Mouse (Mus musculus) midbrain, embryonic 11.5 days (tissue): ENCODE data around the gene Nckap5. TPM values are rescaled to one million over a fixed set of nuclear protein-coding genes. Genes with fewer than 3 reads are reported as not detected.

Source experiments
- ATAC-seq: fragments of 200-750 bp; cut with Nextera tagmentation; 2 replicates; pipeline ENCODE4 v1.8.0; 2017; ENCODE audit warnings: moderate TSS enrichment, moderate library complexity; ENCODE audit not compliant: low FRiP score
- DNase-seq: peaks from one replicate; pipeline ENCODE4 v3.0.0; 2015; ENCODE audit warnings: low spot score; ENCODE audit errors: missing footprints
- H3K27ac ChIP-seq: fragments of 300-500 bp; sonication (generic); 2 replicates; pipeline ENCODE4 v1.5.1; 2014; ENCODE audit warnings: low read depth, low read length
- H3K27me3 ChIP-seq: fragments of 300-500 bp; sonication (generic); 2 replicates; pipeline ENCODE4 v1.6.1; 2014; ENCODE audit warnings: mild to moderate bottlenecking, low read length, moderate library complexity, mixed read lengths; ENCODE audit not compliant: control insufficient read depth, insufficient read depth
- H3K36me3 ChIP-seq: fragments of 300-500 bp; sonication (generic); 2 replicates; pipeline ENCODE4 v1.6.1; 2014; ENCODE audit warnings: mild to moderate bottlenecking, low read length, moderate library complexity, mixed read lengths; ENCODE audit not compliant: control insufficient read depth, insufficient read depth
- H3K4me1 ChIP-seq: fragments of 300-500 bp; sonication (generic); 2 replicates; pipeline ENCODE4 v1.6.1; 2014; ENCODE audit warnings: low read length; ENCODE audit not compliant: control insufficient read depth, insufficient read depth
- H3K4me2 ChIP-seq: fragments of 300-500 bp; sonication (generic); 2 replicates; pipeline ENCODE4 v1.6.1; 2014; ENCODE audit warnings: mild to moderate bottlenecking, moderate library complexity
- H3K4me3 ChIP-seq: fragments of 300-500 bp; sonication (generic); 2 replicates; pipeline ENCODE4 v1.5.1; 2014; ENCODE audit warnings: low read depth, low read length
- H3K9ac ChIP-seq: fragments of 300-500 bp; sonication (generic); 2 replicates; pipeline ENCODE4 v1.6.1; 2014; ENCODE audit warnings: low read length
- H3K9me3 ChIP-seq: fragments of 300-500 bp; sonication (generic); 2 replicates; pipeline ENCODE4 v1.6.1; 2016; ENCODE audit warnings: low read length; ENCODE audit not compliant: control insufficient read depth
- WGBS: fragments of 180-500 bp; shearing (Covaris S2); extraction: QIAGEN DNeasy Blood & Tissue Kit; methylation state at CpG from one replicate; pipeline ENCODE4 v1.1.7; 2014; 5-methylcytosine and 5-hydroxymethylcytosine counted together
- polyA plus RNA-seq: library from polyadenylated mRNA; unstranded; fragments of >200 nt; fragmentation: Nextera tagmentation; extraction: Ambion mirVana; gene quantifications from 2 replicates; pipeline ENCODE4 v1.2.1, GENCODE M21; 2014

Nckap5 gene
- polyA plus RNA-seq, 1 experiment from 2014 or later = 20.4 TPM

DNA sequence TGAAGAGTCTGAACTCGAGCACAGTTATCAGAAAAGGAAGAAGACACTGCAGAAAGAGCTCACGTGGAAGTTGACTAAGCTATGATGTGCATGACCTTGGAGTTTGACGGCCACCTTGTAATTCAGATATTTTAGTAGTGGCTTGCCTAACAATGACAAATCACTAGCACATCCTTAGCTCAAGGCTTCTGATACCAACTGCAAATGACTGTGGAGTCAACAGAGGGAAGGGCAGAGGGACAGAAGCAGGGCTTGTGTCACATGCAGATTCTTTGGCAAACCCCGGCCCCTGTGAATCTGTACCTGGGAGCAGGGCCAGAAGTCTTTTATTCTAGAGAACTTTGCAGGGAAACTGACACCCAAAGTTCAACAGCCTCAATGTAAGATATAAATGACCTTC lies 597.4 kb downstream of the Nckap5 start:
- Histone ChIP-seq H3K4me3 (no peak overlapping the region), H3K27ac (no peak overlapping the region), H3K4me2 (no peak overlapping the region), H3K9me3 (no peaks in the 10 kb centered on the region), H3K9ac (no peak overlapping the region), H3K27me3 (no peaks in the 10 kb centered on the region), H3K4me1 (no peaks in the 10 kb centered on the region), H3K36me3 (no peaks in the 10 kb centered on the region)
- DNase-seq (no peak), ATAC-seq (no peak)
- 87% methylated on average over 4 of the region's 4 CpGs for WGBS

DNA sequence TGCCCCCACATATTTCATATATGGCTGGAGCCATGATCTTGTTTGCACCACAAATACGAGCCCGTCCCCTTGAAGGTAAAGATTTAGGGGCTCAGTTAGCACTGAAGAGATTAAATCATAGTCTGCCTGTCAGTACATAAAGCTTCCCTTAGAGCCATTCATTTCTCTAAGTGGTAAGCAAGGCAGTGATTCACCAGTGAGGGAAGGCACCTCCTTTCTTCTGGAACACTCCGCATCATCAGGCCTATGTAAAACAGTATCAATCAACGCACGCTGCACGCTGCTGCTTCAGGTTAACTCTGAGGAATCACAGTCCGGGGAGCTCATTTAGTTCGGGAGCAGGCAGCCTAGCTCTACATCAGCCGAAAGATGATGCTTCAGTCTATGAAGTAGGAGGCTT lies 599.4 kb downstream of the Nckap5 start:
- WGBS = 80% methylated on average over 9 of the region's 9 CpGs
- no peak for ATAC-seq
- no peaks in the 10 kb centered on the region for H3K36me3 ChIP-seq

DNA sequence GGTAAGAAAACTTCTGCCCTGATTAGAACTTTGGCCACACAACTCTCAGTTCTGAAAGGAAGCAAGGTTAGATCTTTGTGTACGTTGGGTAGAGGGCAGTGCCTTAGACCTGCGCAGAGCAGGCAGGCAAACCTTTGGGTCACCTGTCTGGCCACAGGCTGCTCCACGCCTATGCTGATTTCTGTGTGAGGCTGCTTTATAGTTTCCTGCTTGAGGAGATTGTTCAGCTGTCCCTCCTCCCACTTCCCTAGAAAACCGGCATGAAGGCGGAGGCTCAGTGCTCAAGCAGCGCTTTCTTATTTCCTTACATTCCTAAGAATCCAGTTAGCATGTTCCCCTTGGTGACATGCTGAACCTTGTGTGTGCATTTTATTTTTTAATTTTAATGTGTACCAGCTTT lies 620.4 kb downstream of the Nckap5 start:
- ATAC-seq (no peak), DNase-seq (no peak)
- Histone ChIP-seq H3K27me3 (no peaks in the 10 kb centered on the region), H3K4me2 (no peak overlapping the region), H3K27ac (no peak overlapping the region), H3K9ac (no peak overlapping the region), H3K4me1 (no peaks in the 10 kb centered on the region), H3K9me3 (no peaks in the 10 kb centered on the region), H3K36me3 (no peaks in the 10 kb centered on the region), H3K4me3 (no peak overlapping the region)
- 93% methylated on average over 6 of the region's 6 CpGs for WGBS

More for the DNA sequence above, 599.4 kb downstream of the Nckap5 start:
- Histone ChIP-seq H3K27me3 (no peaks in the 10 kb centered on the region), H3K4me3 (no peak overlapping the region), H3K27ac (no peak overlapping the region), H3K9me3 (no peaks in the 10 kb centered on the region), H3K9ac (no peak overlapping the region), H3K4me1 (no peaks in the 10 kb centered on the region), H3K4me2 (no peak overlapping the region)
- DNase-seq = no peak

DNA sequence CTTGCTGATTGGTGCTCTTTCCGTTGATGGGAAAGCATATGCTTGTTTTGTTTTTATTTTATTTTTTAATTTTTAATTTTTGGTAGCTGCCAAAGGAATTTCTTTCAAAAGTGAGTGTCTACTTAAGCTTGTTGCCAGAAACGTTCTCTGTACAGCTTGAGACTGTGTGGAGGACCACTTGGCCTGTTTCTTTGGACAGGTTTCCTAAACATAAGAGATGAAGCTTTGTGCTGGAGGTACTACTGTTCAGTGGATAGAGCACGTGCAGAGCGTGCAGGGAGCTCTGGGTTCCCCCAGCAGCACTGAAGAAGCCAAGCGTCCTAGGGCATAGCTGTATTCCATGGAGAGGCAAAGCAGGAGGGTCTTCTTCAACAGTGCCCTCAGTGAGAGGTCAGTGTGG lies 620.9 kb downstream of the Nckap5 start:
- ATAC-seq (no peak), DNase-seq (no peak)
- H3K36me3 ChIP-seq = no peaks in the 10 kb centered on the region
- no peak overlapping the region for H3K4me2 ChIP-seq
- no peaks in the 10 kb centered on the region for H3K9me3 ChIP-seq
- H3K4me1 ChIP-seq = no peaks in the 10 kb centered on the region
- no peaks in the 10 kb centered on the region for H3K27me3 ChIP-seq
- H3K27ac ChIP-seq = no peak overlapping the region
- H3K9ac ChIP-seq = no peak overlapping the region
- H3K4me3 ChIP-seq = no peak overlapping the region
- 86% methylated on average over 5 of the region's 5 CpGs for WGBS

DNA sequence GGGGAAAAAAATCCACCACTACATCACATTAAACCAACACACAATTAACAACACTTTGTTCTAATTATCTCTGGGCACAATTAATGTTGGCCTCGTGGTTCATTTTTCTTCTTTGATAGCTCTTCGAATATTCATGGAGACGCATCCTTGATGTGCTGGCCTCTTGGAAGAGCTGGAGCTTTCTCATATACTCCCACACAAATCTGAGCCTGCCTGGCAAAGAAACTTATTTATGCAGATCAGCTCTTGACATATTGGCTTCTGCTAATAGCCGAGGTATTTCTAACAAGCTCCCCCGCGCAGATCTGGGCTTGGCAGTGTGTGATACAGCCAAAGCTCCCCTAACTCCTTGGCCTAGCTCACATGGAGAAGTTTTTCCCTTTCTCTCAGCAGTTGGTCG lies 621.5 kb downstream of the Nckap5 start:
- ATAC-seq (no peak), DNase-seq (no peak)
- H3K9ac ChIP-seq = no peak overlapping the region
- H3K27ac ChIP-seq = no peak overlapping the region
- H3K36me3 ChIP-seq = no peaks in the 10 kb centered on the region
- no peaks in the 10 kb centered on the region for H3K4me1 ChIP-seq
- WGBS = 93% methylated on average over 7 of the region's 7 CpGs
- no peaks in the 10 kb centered on the region for H3K27me3 ChIP-seq
- H3K4me3 ChIP-seq = no peak overlapping the region
- no peak overlapping the region for H3K4me2 ChIP-seq
- no peaks in the 10 kb centered on the region for H3K9me3 ChIP-seq

DNA sequence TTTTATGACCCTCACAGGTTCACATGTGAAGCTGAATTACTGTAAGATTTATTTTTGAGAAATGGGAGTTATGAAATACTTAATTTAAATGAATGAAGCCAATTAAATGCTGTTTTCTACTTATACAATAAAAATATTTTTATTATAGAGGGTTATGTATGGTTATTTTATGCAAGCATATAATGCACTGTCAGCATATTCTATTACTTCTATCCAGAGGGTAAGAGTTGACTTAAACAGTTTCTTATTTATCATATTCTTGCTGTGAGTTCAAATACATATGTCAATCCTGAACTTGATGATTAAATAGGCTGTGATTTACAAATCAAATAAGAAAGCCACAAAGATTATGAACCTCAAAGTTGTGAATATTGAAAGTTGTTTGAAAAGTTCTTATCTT lies 633.7 kb downstream of the Nckap5 start:
- Histone ChIP-seq H3K9me3 (no peaks in the 10 kb centered on the region), H3K4me1 (no peaks in the 10 kb centered on the region), H3K36me3 (no peaks in the 10 kb centered on the region), H3K4me3 (no peak overlapping the region), H3K27ac (no peak overlapping the region), H3K4me2 (no peak overlapping the region), H3K9ac (no peak overlapping the region), H3K27me3 (no peaks in the 10 kb centered on the region)
- DNase-seq = no peak
- no peak for ATAC-seq

DNA sequence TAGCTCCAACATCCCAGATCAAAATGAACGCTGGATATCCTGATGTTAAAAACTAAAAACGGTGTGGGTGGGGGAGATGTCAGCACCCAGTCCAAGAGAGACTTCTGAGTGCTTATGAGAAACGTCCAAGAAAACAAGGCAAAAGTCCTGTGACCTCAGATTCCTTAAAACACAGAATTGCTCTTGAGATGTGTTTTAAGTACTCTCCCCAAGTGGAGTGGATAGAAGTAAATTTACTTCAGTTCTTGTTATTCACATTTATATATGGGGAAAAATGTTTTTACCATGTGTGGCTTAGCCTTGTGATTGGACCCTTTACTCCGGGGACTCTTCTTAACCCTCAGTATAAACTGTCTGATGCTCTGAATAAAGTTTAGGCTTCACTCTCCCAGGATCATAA lies 640.2 kb downstream of the Nckap5 start:
- Histone ChIP-seq H3K4me2 (no peak overlapping the region), H3K9me3 (no peaks in the 10 kb centered on the region), H3K9ac (no peak overlapping the region), H3K4me3 (no peak overlapping the region), H3K27me3 (no peaks in the 10 kb centered on the region), H3K4me1 (no peaks in the 10 kb centered on the region), H3K27ac (no peak overlapping the region), H3K36me3 (no peaks in the 10 kb centered on the region)
- 83% methylated on average over 4 of the region's 4 CpGs for WGBS
- ATAC-seq (no peak), DNase-seq (no peak)

DNA sequence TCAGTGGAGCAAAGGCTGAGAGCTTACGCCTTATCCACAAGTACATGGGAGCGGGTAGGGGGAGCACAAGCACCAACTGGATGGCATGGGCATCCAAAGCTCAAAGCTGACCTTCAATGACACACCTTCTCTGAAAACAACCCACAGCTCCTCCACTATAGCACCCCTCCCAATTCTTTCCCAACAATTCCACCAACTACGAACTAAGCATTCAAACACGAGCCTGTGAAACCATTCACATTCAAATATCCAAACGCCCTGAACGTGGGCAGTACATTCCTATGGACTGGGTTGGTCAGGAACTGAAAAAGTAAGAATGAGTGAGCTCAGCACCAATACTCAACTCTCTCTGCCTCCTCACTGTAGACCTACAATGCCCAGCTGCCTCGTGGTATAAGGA lies 646.8 kb downstream of the Nckap5 start:
- WGBS = 84% methylated on average over 7 of the region's 7 CpGs
- H3K4me1 ChIP-seq = no peaks in the 10 kb centered on the region
- no peak overlapping the region for H3K4me2 ChIP-seq
- ATAC-seq (no peak), DNase-seq (no peak)
- no peaks in the 10 kb centered on the region for H3K36me3 ChIP-seq
- no peak overlapping the region for H3K4me3 ChIP-seq
- no peaks in the 10 kb centered on the region for H3K9me3 ChIP-seq
- H3K9ac ChIP-seq = no peak overlapping the region
- no peak overlapping the region for H3K27ac ChIP-seq
- no peaks in the 10 kb centered on the region for H3K27me3 ChIP-seq

DNA sequence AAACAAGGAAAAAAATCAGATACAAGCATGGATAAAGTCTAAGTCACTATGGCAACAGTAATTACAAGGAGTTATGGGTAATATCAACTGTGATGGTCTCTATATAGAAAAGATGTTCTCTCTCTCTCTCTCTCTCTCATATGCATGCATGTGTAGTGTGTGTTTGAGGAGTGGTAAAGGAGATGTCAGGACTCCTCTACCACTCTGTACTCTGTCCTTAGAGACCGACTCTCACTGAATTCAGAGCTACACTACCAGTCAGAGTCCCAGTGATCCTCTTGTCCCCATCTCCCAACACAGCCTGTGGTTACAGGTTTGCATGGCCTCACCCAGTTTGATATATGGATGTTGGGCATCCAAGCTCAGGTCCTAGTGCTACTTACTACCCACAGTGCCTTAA lies 662.0 kb downstream of the Nckap5 start:
- Histone ChIP-seq H3K27ac (peak overlapping the region; percentile 11; the same call in 1 of the 2 replicates), H3K9ac (no peak overlapping the region), H3K27me3 (no peaks in the 10 kb centered on the region), H3K4me2 (no peak overlapping the region), H3K4me3 (no peak overlapping the region), H3K9me3 (no peaks in the 10 kb centered on the region), H3K36me3 (no peaks in the 10 kb centered on the region), H3K4me1 (peaks cover 14% of the 10 kb centered on the region; the same call in 1 of the 2 replicates)
- DNase-seq (no peak), ATAC-seq (peak; percentile 64)
- WGBS = 59% methylated on average over 1 of the region's 1 CpGs

DNA sequence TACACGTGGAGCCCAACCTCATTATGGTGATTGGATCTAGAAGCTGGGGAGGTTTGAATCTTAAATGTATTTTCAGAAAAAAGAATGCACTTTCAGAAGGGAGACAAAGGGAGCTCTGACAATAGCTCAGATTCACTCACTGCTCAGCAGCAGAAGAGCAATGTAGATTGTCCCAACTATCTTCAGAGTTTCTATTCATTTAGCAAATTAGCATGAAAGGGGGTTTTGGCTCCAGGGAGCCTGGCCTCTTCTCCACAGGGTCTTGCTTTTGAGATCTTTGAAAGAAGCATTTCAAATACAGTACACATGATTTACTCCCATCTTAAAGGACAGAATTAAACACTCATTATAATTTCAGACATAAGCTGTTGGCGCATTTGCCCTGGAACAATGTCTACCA lies 662.5 kb downstream of the Nckap5 start:
- Histone ChIP-seq H3K4me2 (no peak overlapping the region), H3K9me3 (no peaks in the 10 kb centered on the region), H3K4me3 (no peak overlapping the region), H3K36me3 (no peaks in the 10 kb centered on the region), H3K9ac (no peak overlapping the region), H3K4me1 (peaks cover 14% of the 10 kb centered on the region; the same call in 1 of the 2 replicates), H3K27me3 (no peaks in the 10 kb centered on the region), H3K27ac (no peak overlapping the region; the same call in 1 of the 2 replicates)
- 26% methylated on average over 2 of the region's 2 CpGs for WGBS
- no peak for DNase-seq
- peak; percentile 75 for ATAC-seq
